Mouse (Mus musculus): ENCODE data around the gene Gse1.

GRCm38 (mm10) chr8:120581329-120581728 lies 353.1 kb downstream of the Gse1 start:
- no peak for TF ChIP-seq POLR2A (IDR thresholded peaks at IDR 0.05; ENCODE audit: borderline replicate concordance, insufficient read depth, low read length)
- no peak for TF ChIP-seq CTCF (IDR thresholded peaks at IDR 0.05; ENCODE audit: borderline replicate concordance, insufficient read depth, low read depth, low read length)

Data from cerebellum, adult 2 months (tissue).